Mouse (Mus musculus) central nervous system, embryonic 14 days (tissue): ENCODE data around the gene Meaf6. TPM values are rescaled to one million over a fixed set of nuclear protein-coding genes. Genes with fewer than 3 reads are reported as not detected.

Experiments used
- polyA plus RNA-seq: library from polyadenylated mRNA; depleted of rRNA; stranded (reverse); fragments of >200 nt; gene quantifications from 2 replicates; pipeline ENCODE4 v1.2.3, GENCODE M21; 2012; rRNA removed

Meaf6 gene
- polyA plus RNA-seq, result 116 and 121 TPM in 2 replicates

GRCm38 (mm10) chr4:125084403-125085345 is at the start of gene Meaf6:
Gene Meaf6, plus strand, starts transcription at chr4:125085134.

GRCm38 (mm10) chr4:125065517-125066307 is 19.2 kb upstream of the Meaf6 start, which contains the start of gene Dnali1:
Gene Dnali1, minus strand, starts transcription at chr4:125065703.

GRCm38 (mm10) chr4:125066490-125067370 is 18.2 kb upstream of the Meaf6 start, which contains the start of gene Snip1:
Gene Snip1, plus strand, starts transcription at chr4:125066672.

GRCm38 (mm10) chr4:125127305-125128084 is 42.6 kb downstream of the Meaf6 start, which contains the start of gene Zc3h12a:
Gene Zc3h12a, minus strand, starts transcription at chr4:125127840.

Other genes with a start within 250 kb of the Meaf6 start
- 62.9 and 75.1 TPM in 2 replicates for gene Yrdc, start 234.5 kb upstream of the Meaf6 start, polyA plus RNA-seq
- 68.9 and 72.5 TPM in 2 replicates for gene 1110065P20Rik, start 233.9 kb upstream of the Meaf6 start, polyA plus RNA-seq
- gene Maneal, start 223.0 kb upstream of the Meaf6 start, polyA plus RNA-seq, result 34.9 and 38.9 TPM in 2 replicates
- 18.4 and 25.9 TPM in 2 replicates for gene Epha10, start 204.2 kb upstream of the Meaf6 start, polyA plus RNA-seq
- 24.2 and 25.7 TPM in 2 replicates for gene 9930104L06Rik, start 148.1 kb upstream of the Meaf6 start, polyA plus RNA-seq
- 45.7 and 51.9 TPM in 2 replicates for gene Cdca8, start 145.8 kb upstream of the Meaf6 start, polyA plus RNA-seq
- gene Rspo1, start 98.7 kb upstream of the Meaf6 start, polyA plus RNA-seq, result 8.8 and 9.2 TPM in 2 replicates
- 126 and 132 TPM in 2 replicates for gene Gnl2, start 68.5 kb upstream of the Meaf6 start, polyA plus RNA-seq
- 1.0 and 1.2 TPM in 2 replicates for gene Dnali1, start 19.4 kb upstream of the Meaf6 start, polyA plus RNA-seq
- 18.7 and 20.9 TPM in 2 replicates for gene Snip1, start 18.5 kb upstream of the Meaf6 start, polyA plus RNA-seq
- 0.71 and 1.7 TPM in 2 replicates for gene Zc3h12a, start 42.7 kb downstream of the Meaf6 start, polyA plus RNA-seq